ENCODE assay signal across 8 mouse cellular contexts in genomic region chr8:117157769-117158091, GRCm38 (mm10). TPM values are rescaled to one million over a fixed set of nuclear protein-coding genes. Genes with fewer than 3 reads are reported as not detected.
DNase-seq lines count a peak whose midpoint lies in the region; ATAC-seq and TF ChIP-seq lines count a peak whose summit lies in the region.

No protein-coding gene starts in this region.

- H3K4me1 ChIP-seq in hindbrain, embryonic 14.5 days (replicated peaks; ENCODE audit: control insufficient read depth, insufficient read depth, low read length), result peaks cover 20% of the 10 kb centered on the region

- H3K4me2 ChIP-seq in hindbrain, embryonic 14.5 days (replicated peaks), result peak overlapping the region; percentile 70

- H3K27ac ChIP-seq in hindbrain, embryonic 14.5 days, result peak overlapping the region; percentile 83

- DNase-seq in Patski (ENCODE audit: low read depth, low spot score), result peak; percentile 71
- DNase-seq in cerebellum, postnatal 14 days, result peak; percentile 99
- DNase-seq in frontal cortex, postnatal 14 days (ENCODE audit: low spot score in 2 of 2), result peak; percentile 95 to 97
- DNase-seq in hindbrain, embryonic 14.5 days (ENCODE audit: low spot score), result peak; percentile 98
- peak; percentile 96 for DNase-seq in layer of hippocampus, postnatal 36 days
- DNase-seq in lung, postnatal 36 days, result peak; percentile 97
- DNase-seq in retina, postnatal 1 day, result peak; percentile 98
- DNase-seq in urinary bladder, adult 18-20 months (ENCODE audit: low spot score in 2 of 2), result peak; percentile 94 to 95

- peak overlapping the region; percentile 88 for H3K9ac ChIP-seq in hindbrain, embryonic 14.5 days

- no peaks in the 10 kb centered on the region for H3K27me3 ChIP-seq in Patski
- no peaks in the 10 kb centered on the region for H3K27me3 ChIP-seq in hindbrain, embryonic 14.5 days (ENCODE audit: control insufficient read depth, insufficient read depth, low read length)

- POLR2A ChIA-PET in Patski (lab: Charles Lee), result no interaction called here

- no peaks in the 10 kb centered on the region for H3K9me3 ChIP-seq in hindbrain, embryonic 14.5 days (ENCODE audit: control insufficient read depth, low read length)

- H3K4me3 ChIP-seq in hindbrain, embryonic 14.5 days (replicated peaks; ENCODE audit: low read length), result peak overlapping the region; percentile 94

- CTCF ChIA-PET in Patski (lab: Charles Lee), result no interaction called here

- no peaks in the 10 kb centered on the region for H3K36me3 ChIP-seq in hindbrain, embryonic 14.5 days (replicated peaks; ENCODE audit: control insufficient read depth, insufficient read depth)

- no peak for TF ChIP-seq CTCF in Patski (IDR thresholded peaks at IDR 0.05)

- peak; percentile 95 for ATAC-seq in Patski
- ATAC-seq in hindbrain, embryonic 14.5 days (ENCODE audit: low FRiP score), result peak; percentile 97

- in situ Hi-C loops in Patski (cut with MboI; ENCODE audit: low pct_unique_long_range_greater_than_20kb), result no loop called here

- under 1% methylated on average over 25 of the region's 45 CpGs for WGBS in hindbrain, embryonic 14.5 days

RNA-seq across cellular contexts. Expression of gene Gan, which starts 0.2 kb away (rescaled TPM):
- 2.6 TPM for polyA plus RNA-seq in Patski (2021)
- 4.4 and 4.7 TPM in 2 replicates for polyA plus RNA-seq in hindbrain, embryonic 14.5 days (2014; fragmentation: Nextera tagmentation; extraction: Ambion mirVana)
- total RNA-seq in layer of hippocampus, postnatal 36 days (2021), result 10 to 100 TPM; 18.2 to 18.7 TPM

Comparison
In these comparisons a context has a peak if more than half of its experiments do, and no peak if none do; other contexts are left out.
1. Peak in every context shown above with its lines: DNase-seq, ATAC-seq, H3K4me3 ChIP-seq and H3K27ac ChIP-seq.